ENCODE assay signal across 19 mouse cellular contexts in genomic region chr9:52149768-52150167, GRCm38 (mm10). TPM values are rescaled to one million over a fixed set of nuclear protein-coding genes. Genes with fewer than 3 reads are reported as not detected.
DNase-seq lines count a peak whose midpoint lies in the region; ATAC-seq lines count a peak whose summit lies in the region.
"Had no signal": no experiment of that assay in that cellular context is flagged by ENCODE, and none has a peak within 500 bp of the region (broad histone marks: within the 10 kb centered on the region; RNA-seq: fewer than 3 reads in every experiment).

No protein-coding gene starts in this region.

- peak overlapping the region; percentile 94 for H3K27ac ChIP-seq in midbrain, embryonic 11.5 days (ENCODE audit: low read depth, low read length)
- H3K27ac ChIP-seq in midbrain, embryonic 16.5 days (ENCODE audit: low read length): no peak overlapping the region
- peak overlapping the region; percentile 94 for H3K27ac ChIP-seq in forebrain, embryonic 13.5 days
- peak overlapping the region; percentile 89; the same call in 1 of the 2 replicates for H3K27ac ChIP-seq in hindbrain, embryonic 12.5 days
- peak overlapping the region; percentile 87 for H3K27ac ChIP-seq in midbrain, embryonic 13.5 days
- H3K27ac ChIP-seq: intestine, embryonic 15.5 days; liver, embryonic 13.5 days had no signal

- intact Hi-C loops in left cerebral cortex, postnatal 25 days (cut with DNase I): no loop called here

- no peak overlapping the region for H3K4me3 ChIP-seq in midbrain, embryonic 11.5 days (ENCODE audit: low read depth, low read length)
- no peak overlapping the region for H3K4me3 ChIP-seq in midbrain, embryonic 16.5 days (ENCODE audit: low read depth, low read length)
- peak overlapping the region; percentile 48; the same call in 1 of the 2 replicates for H3K4me3 ChIP-seq in forebrain, embryonic 13.5 days
- H3K4me3 ChIP-seq in hindbrain, embryonic 12.5 days: no peak overlapping the region
- H3K4me3 ChIP-seq in midbrain, embryonic 13.5 days (replicated peaks): peak overlapping the region; percentile 42; the same call in 1 of the 2 replicates
- H3K4me3 ChIP-seq: intestine, embryonic 15.5 days; liver, embryonic 13.5 days had no signal

- peaks cover 19% of the 10 kb centered on the region for H3K4me1 ChIP-seq in midbrain, embryonic 11.5 days (ENCODE audit: control insufficient read depth, insufficient read depth, low read length)
- H3K4me1 ChIP-seq in midbrain, embryonic 16.5 days (ENCODE audit: control insufficient read depth, insufficient read depth, low read length): peaks cover 44% of the 10 kb centered on the region
- H3K4me1 ChIP-seq in forebrain, embryonic 13.5 days: peaks cover 71% of the 10 kb centered on the region
- H3K4me1 ChIP-seq in hindbrain, embryonic 12.5 days: peaks cover 33% of the 10 kb centered on the region
- H3K4me1 ChIP-seq in midbrain, embryonic 13.5 days (replicated peaks): peaks cover 75% of the 10 kb centered on the region
- H3K4me1 ChIP-seq: intestine, embryonic 15.5 days; liver, embryonic 13.5 days had no signal

- no peak overlapping the region for H3K4me2 ChIP-seq in midbrain, embryonic 11.5 days
- no peak overlapping the region for H3K4me2 ChIP-seq in midbrain, embryonic 16.5 days (ENCODE audit: low read length)
- peak overlapping the region; percentile 57 for H3K4me2 ChIP-seq in forebrain, embryonic 13.5 days
- peak overlapping the region; percentile 48 for H3K4me2 ChIP-seq in hindbrain, embryonic 12.5 days (replicated peaks)
- H3K4me2 ChIP-seq in midbrain, embryonic 13.5 days (replicated peaks): peak overlapping the region; percentile 48
- H3K4me2 ChIP-seq: intestine, embryonic 15.5 days; liver, embryonic 13.5 days; lung, embryonic 14.5 days had no signal

- WGBS in midbrain, embryonic 11.5 days: 84% methylated on average over 6 of the region's 6 CpGs
- 64% methylated on average over 6 of the region's 6 CpGs for WGBS in midbrain, embryonic 16.5 days
- WGBS in forebrain, embryonic 13.5 days: 35% methylated on average over 6 of the region's 6 CpGs
- 67% methylated on average over 6 of the region's 6 CpGs for WGBS in hindbrain, embryonic 12.5 days
- 59% methylated on average over 6 of the region's 6 CpGs for WGBS in midbrain, embryonic 13.5 days

- peak; percentile 87 for DNase-seq in midbrain, embryonic 11.5 days (ENCODE audit: low spot score, missing footprints)
- DNase-seq in urinary bladder, postnatal 14 days (ENCODE audit: low spot score): no peak
- no peak for DNase-seq in left cerebral cortex, postnatal 25 days (ENCODE audit: low spot score in 2 of 2)
- DNase-seq: adrenal gland, adult 2 months; cerebellum, adult 9-11 months; kidney, adult 9 months; kidney, postnatal 36 days; liver, embryonic 13.5 days; lung, postnatal 4 days; thymus, postnatal 36 days had no signal

- ATAC-seq in midbrain, embryonic 11.5 days (ENCODE audit: low FRiP score): no peak
- no peak for ATAC-seq in midbrain, embryonic 16.5 days
- ATAC-seq in forebrain, embryonic 13.5 days: no peak
- ATAC-seq in hindbrain, embryonic 12.5 days (ENCODE audit: low FRiP score): no peak
- no peak for ATAC-seq in midbrain, embryonic 13.5 days
- ATAC-seq in monocyte, adult 5-6 weeks (replicated peaks; ENCODE audit: insufficient number of reproducible peaks, low FRiP score, low TSS enrichment, poor library complexity, severe bottlenecking): no peak

- H3K9ac ChIP-seq in midbrain, embryonic 11.5 days (ENCODE audit: low read length): no peak overlapping the region
- H3K9ac ChIP-seq in midbrain, embryonic 16.5 days (ENCODE audit: low read depth, low read length): no peak overlapping the region
- no peak overlapping the region for H3K9ac ChIP-seq in forebrain, embryonic 13.5 days
- no peak overlapping the region for H3K9ac ChIP-seq in hindbrain, embryonic 12.5 days
- H3K9ac ChIP-seq in midbrain, embryonic 13.5 days (replicated peaks): no peak overlapping the region
- H3K9ac ChIP-seq: heart, embryonic 13.5 days; intestine, embryonic 15.5 days; limb, embryonic 12.5 days; liver, embryonic 13.5 days; lung, embryonic 14.5 days had no signal

- no peaks in the 10 kb centered on the region for H3K9me3 ChIP-seq in midbrain, embryonic 11.5 days (ENCODE audit: control insufficient read depth, low read length)
- no peaks in the 10 kb centered on the region for H3K9me3 ChIP-seq in midbrain, embryonic 16.5 days (replicated peaks; ENCODE audit: control insufficient read depth, low read length, poor library complexity, severe bottlenecking)
- no peaks in the 10 kb centered on the region for H3K9me3 ChIP-seq in forebrain, embryonic 13.5 days (replicated peaks)
- H3K9me3 ChIP-seq in hindbrain, embryonic 12.5 days (replicated peaks): no peaks in the 10 kb centered on the region
- H3K9me3 ChIP-seq in midbrain, embryonic 13.5 days: no peaks in the 10 kb centered on the region
- H3K9me3 ChIP-seq: heart, embryonic 13.5 days; intestine, embryonic 15.5 days; limb, embryonic 12.5 days; liver, embryonic 13.5 days had no signal

- H3K36me3 ChIP-seq in midbrain, embryonic 11.5 days (ENCODE audit: control insufficient read depth, insufficient read depth, low read length): no peaks in the 10 kb centered on the region
- no peaks in the 10 kb centered on the region for H3K36me3 ChIP-seq in midbrain, embryonic 16.5 days (ENCODE audit: control insufficient read depth, insufficient read depth, low read length)
- H3K36me3 ChIP-seq in forebrain, embryonic 13.5 days (ENCODE audit: poor library complexity, severe bottlenecking): no peaks in the 10 kb centered on the region
- no peaks in the 10 kb centered on the region for H3K36me3 ChIP-seq in hindbrain, embryonic 12.5 days
- no peaks in the 10 kb centered on the region for H3K36me3 ChIP-seq in midbrain, embryonic 13.5 days
- H3K36me3 ChIP-seq: heart, embryonic 13.5 days; intestine, embryonic 15.5 days; limb, embryonic 12.5 days; liver, embryonic 13.5 days had no signal

- H3K27me3 ChIP-seq in midbrain, embryonic 11.5 days (ENCODE audit: control insufficient read depth, insufficient read depth, low read length): no peaks in the 10 kb centered on the region
- H3K27me3 ChIP-seq in midbrain, embryonic 16.5 days (ENCODE audit: control insufficient read depth, insufficient read depth, low read depth, low read length): no peaks in the 10 kb centered on the region
- no peaks in the 10 kb centered on the region for H3K27me3 ChIP-seq in forebrain, embryonic 13.5 days
- no peaks in the 10 kb centered on the region for H3K27me3 ChIP-seq in hindbrain, embryonic 12.5 days
- H3K27me3 ChIP-seq in midbrain, embryonic 13.5 days: no peaks in the 10 kb centered on the region
- H3K27me3 ChIP-seq: heart, embryonic 13.5 days; intestine, embryonic 15.5 days; limb, embryonic 12.5 days; liver, embryonic 13.5 days had no signal

RNA-seq across cellular contexts. Expression of gene Zc3h12c, which starts 18.6 kb away (rescaled TPM):
- 17.2 and 17.8 TPM in 2 replicates for polyA plus RNA-seq in midbrain, embryonic 11.5 days (2014; fragmentation: Nextera tagmentation; extraction: Ambion mirVana)
- 3.9 and 5.6 TPM in 2 replicates for polyA plus RNA-seq in midbrain, embryonic 16.5 days (2015; fragmentation: Nextera tagmentation; extraction: Ambion mirVana)
- polyA plus RNA-seq in forebrain, embryonic 13.5 days (2015; fragmentation: Nextera tagmentation; extraction: Ambion mirVana): 10.0 and 10.4 TPM in 2 replicates
- polyA plus RNA-seq in hindbrain, embryonic 12.5 days (2016; fragmentation: Nextera tagmentation; extraction: Ambion mirVana): 8.9 and 9.4 TPM in 2 replicates
- 10.8 and 10.9 TPM in 2 replicates for polyA plus RNA-seq in midbrain, embryonic 13.5 days (2015; fragmentation: Nextera tagmentation; extraction: Ambion mirVana)
- total RNA-seq in monocyte, adult 5-6 weeks (2017): 3.9 to 5.5 TPM (median 4.3 TPM) in 3 replicates
- total RNA-seq in left cerebral cortex, postnatal 25 days (2021): 10 to 100 TPM; 13.1 to 14.1 TPM

Comparison
In these comparisons a context has a peak if more than half of its experiments do, and no peak if none do; other contexts are left out.
1. H3K4me2 ChIP-seq: peak in forebrain, embryonic 13.5 days (single experiment), hindbrain, embryonic 12.5 days (single experiment) and midbrain, embryonic 13.5 days (single experiment); none in midbrain, embryonic 11.5 days (single experiment) and midbrain, embryonic 16.5 days (single experiment).
2. H3K4me3 ChIP-seq: peak in forebrain, embryonic 13.5 days (single experiment) and midbrain, embryonic 13.5 days (single experiment); none in midbrain, embryonic 11.5 days (single experiment), midbrain, embryonic 16.5 days (single experiment) and hindbrain, embryonic 12.5 days (single experiment).